Mouse (Mus musculus) layer of hippocampus, adult 2 months (tissue): ENCODE results near the gene Manba. TPM values are rescaled to one million over a fixed set of nuclear protein-coding genes. Genes with fewer than 3 reads are reported as not detected.
"Not testable (repeated sequence)": the region's sequence is repeated elsewhere in the genome, so short reads cannot be mapped to it uniquely, and the experiment has no call there.

Experiments
- DNase-seq, 2 experiments: peaks; one replicate each; pipeline ENCODE4 v3.0.0; 2022; ENCODE audit warnings: low spot score in 2 of 2
- H3K27ac ChIP-seq: fragments of 200-600 bp; 2 replicates; pipeline ENCODE4 v1.8.1; 2022
- H3K4me3 ChIP-seq: fragments of 200-600 bp; 2 replicates; pipeline ENCODE4 v1.8.1; 2022; ENCODE audit warnings: mild to moderate bottlenecking
- CTCF ChIP-seq: fragments of 200-600 bp; conservative IDR thresholded peaks from 2 replicates; pipeline ENCODE4 v1.8.1; 2022; ENCODE audit warnings: antibody characterized with exemption, mild to moderate bottlenecking, moderate library complexity
- total RNA-seq, 2 experiments: library from RNA; stranded (reverse); gene quantifications; 2 replicates each; pipeline ENCODE4 v1.2.3; 2021

Manba gene
- total RNA-seq, 2 experiments from 2014 or later, result 8.3 to 9.7 TPM

- no peak for TF ChIP-seq CTCF
Measured at GRCm38 (mm10) chr3:135469974-135470373, 15.4 kb upstream of the Manba start.

GRCm38 (mm10) chr3:135470823-135471222, 14.6 kb upstream of the Manba start:
- H3K27ac ChIP-seq, result no peak overlapping the region
- no peak for DNase-seq
- TF ChIP-seq CTCF, result no peak
- H3K4me3 ChIP-seq, result no peak overlapping the region

More at GRCm38 (mm10) chr3:135469974-135470373, 15.4 kb upstream of the Manba start:
- H3K27ac ChIP-seq, result no peak overlapping the region
- DNase-seq, result peak; percentile 19 to 46
- H3K4me3 ChIP-seq, result no peak overlapping the region

- no peak overlapping the region for H3K4me3 ChIP-seq
Measured at GRCm38 (mm10) chr3:135475025-135475424, 10.4 kb upstream of the Manba start.

GRCm38 (mm10) chr3:135476286-135476685, 9.1 kb upstream of the Manba start:
- no peak for TF ChIP-seq CTCF
- H3K4me3 ChIP-seq, result no peak overlapping the region
- peak overlapping the region; percentile 69 for H3K27ac ChIP-seq
- DNase-seq, result peak; percentile 28 to 32

More at GRCm38 (mm10) chr3:135475025-135475424, 10.4 kb upstream of the Manba start:
- H3K27ac ChIP-seq, result no peak overlapping the region
- no peak for TF ChIP-seq CTCF
- no peak for DNase-seq

- TF ChIP-seq CTCF, result no peak
- Histone ChIP-seq H3K4me3 (no peak overlapping the region), H3K27ac (peak overlapping the region; percentile 69; the same call in 1 of the 2 replicates)
- DNase-seq, result no peak
Measured at GRCm38 (mm10) chr3:135476977-135477376, 8.4 kb upstream of the Manba start.

GRCm38 (mm10) chr3:135479090-135479489, 6.3 kb upstream of the Manba start:
- not testable (repeated sequence) for DNase-seq, H3K27ac ChIP-seq, H3K4me3 ChIP-seq

- no peak for DNase-seq
- TF ChIP-seq CTCF, result no peak
Measured at GRCm38 (mm10) chr3:135480767-135481166, 4.6 kb upstream of the Manba start.

GRCm38 (mm10) chr3:135481608-135482007, 3.8 kb upstream of the Manba start:
- TF ChIP-seq CTCF, result no peak

More at GRCm38 (mm10) chr3:135480767-135481166, 4.6 kb upstream of the Manba start:
- no peak overlapping the region for H3K4me3 ChIP-seq
- no peak overlapping the region for H3K27ac ChIP-seq

GRCm38 (mm10) chr3:135484650-135485049, 761 bp upstream of the Manba start:
- DNase-seq, H3K4me3 ChIP-seq, H3K27ac ChIP-seq: not testable (repeated sequence)

More at GRCm38 (mm10) chr3:135481608-135482007, 3.8 kb upstream of the Manba start:
- no peak overlapping the region for H3K27ac ChIP-seq
- H3K4me3 ChIP-seq, result no peak overlapping the region
- DNase-seq, result no peak

- Histone ChIP-seq H3K4me3 (peak overlapping the region; percentile 85), H3K27ac (peak overlapping the region; percentile 73)
- no peak for DNase-seq
- no peak for TF ChIP-seq CTCF
Measured at GRCm38 (mm10) chr3:135485900-135486241, 460 bp downstream of the Manba start.

GRCm38 (mm10) chr3:135486351-135486750, 940 bp downstream of the Manba start:
- no peak for DNase-seq
- Histone ChIP-seq H3K27ac (no peak overlapping the region), H3K4me3 (no peak overlapping the region)
- TF ChIP-seq CTCF, result no peak

GRCm38 (mm10) chr3:135487803-135488202, 2.4 kb downstream of the Manba start:
- no peak for DNase-seq
- TF ChIP-seq CTCF, result no peak
- H3K4me3 ChIP-seq, result no peak overlapping the region
- no peak overlapping the region for H3K27ac ChIP-seq

- DNase-seq, result no peak
- Histone ChIP-seq H3K4me3 (no peak overlapping the region), H3K27ac (no peak overlapping the region)
- no peak for TF ChIP-seq CTCF
Measured at GRCm38 (mm10) chr3:135489865-135490520, 4.6 kb downstream of the Manba start.

- TF ChIP-seq CTCF, result no peak
- Histone ChIP-seq H3K4me3 (no peak overlapping the region), H3K27ac (no peak overlapping the region)
- no peak for DNase-seq
Measured at GRCm38 (mm10) chr3:135491102-135491501, 5.7 kb downstream of the Manba start.

GRCm38 (mm10) chr3:135493320-135493719, 7.9 kb downstream of the Manba start:
- DNase-seq, H3K27ac ChIP-seq, H3K4me3 ChIP-seq: not testable (repeated sequence)
